Mouse (Mus musculus) T-helper 1 cell (primary cell): ENCODE results near the gene Olfr1154.

ENCODE experiments used
- in situ Hi-C: fragments of 300-600 bp; cut with MboI, MseI; formaldehyde crosslinking; loops from one replicate; pipeline ENCODE4 v1.15.1; 2025; ENCODE audit warnings: high pct_unique_total_duplicates

Gene Olfr1154

DNA sequence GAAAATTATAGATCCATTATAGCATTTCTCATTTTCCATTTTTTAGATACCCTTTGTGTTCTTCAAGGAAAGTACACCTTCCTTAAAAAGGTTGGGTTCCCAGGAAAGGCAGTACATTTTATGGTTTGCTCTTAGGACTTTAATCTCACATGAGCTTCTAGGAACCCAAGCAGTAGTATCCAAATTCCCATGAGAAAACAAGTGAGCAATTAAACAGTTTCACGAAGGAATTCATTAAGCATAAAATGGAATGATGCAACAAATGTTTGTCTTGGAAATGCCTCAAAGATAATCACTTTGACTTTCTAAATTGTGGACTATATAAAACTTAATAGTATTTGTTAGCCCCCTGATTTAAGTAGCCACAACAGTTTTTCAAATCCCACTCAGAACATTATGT is at the start of gene Olfr1154:
Gene Olfr1154 (minus strand): TSS at position 101 of the 400 bp plus-strand sequence.
- in situ Hi-C loops: no loop called here

DNA sequence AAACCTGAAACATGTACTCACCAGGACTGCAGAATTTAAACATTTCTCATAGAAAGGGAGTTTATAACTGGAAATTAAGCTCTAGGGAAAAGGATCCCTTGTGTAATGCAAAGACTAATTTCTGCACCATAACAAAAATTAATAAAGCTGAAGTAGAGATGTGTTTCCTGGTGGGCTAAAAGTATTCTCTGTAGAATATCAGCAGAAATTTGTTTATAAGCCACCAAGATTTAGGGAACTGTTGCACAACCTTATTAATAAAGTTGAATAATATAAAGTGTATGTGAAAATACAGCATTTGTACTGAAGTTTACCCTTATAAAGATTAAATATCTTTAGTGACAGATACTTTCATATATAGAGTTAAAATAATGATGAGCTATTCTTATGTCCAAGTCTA is 48.0 kb upstream of the Olfr1154 start, which contains the start of gene Olfr1156:
Gene Olfr1156 (minus strand): TSS at position 101 of the 400 bp plus-strand sequence.
- in situ Hi-C loops: no loop called here

DNA sequence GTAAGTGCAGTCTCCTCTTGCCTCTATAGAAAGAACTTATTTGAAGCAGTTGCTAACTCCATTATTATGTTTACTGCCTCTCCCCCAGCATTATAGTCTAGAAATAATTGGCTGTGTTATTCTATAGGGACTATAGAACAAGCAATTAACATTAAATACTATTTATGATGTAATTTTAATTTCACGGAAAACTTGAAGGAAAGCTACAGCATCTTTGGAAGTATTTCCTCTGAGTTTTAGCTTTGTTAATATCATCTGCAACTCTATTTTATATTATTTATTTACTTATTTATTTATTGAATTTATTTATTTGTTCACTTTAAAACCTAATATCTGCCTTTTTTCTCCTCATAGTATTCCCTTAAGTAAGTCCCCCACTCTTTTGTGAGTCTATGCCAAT is 40.1 kb upstream of the Olfr1154 start, which contains the start of gene Olfr1155:
Gene Olfr1155 (minus strand): TSS at position 101 of the 400 bp plus-strand sequence.
- in situ Hi-C loops: no loop called here

DNA sequence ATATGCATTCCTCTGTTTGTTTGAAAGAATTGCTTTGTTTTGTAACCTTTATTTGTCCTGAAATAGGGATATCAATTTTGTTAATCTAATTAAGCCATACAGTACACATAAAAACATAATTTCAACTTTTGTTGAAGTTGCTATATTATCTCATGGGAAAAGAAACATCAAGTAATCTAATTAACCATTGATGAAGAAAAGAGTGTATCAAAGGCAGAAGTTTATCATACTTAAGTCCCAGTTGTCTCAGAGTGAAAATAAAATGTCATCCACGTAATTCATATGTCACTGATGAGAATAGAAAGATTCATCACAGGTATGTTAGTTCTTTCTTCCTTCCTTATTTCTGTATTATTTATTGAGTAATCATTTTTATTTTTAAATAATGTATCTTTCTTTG is 10.3 kb downstream of the Olfr1154 start, which contains the start of gene Olfr1153:
Gene Olfr1153 (plus strand): TSS at position 301 of the 400 bp plus-strand sequence.
- in situ Hi-C loops: loop anchor here (25.0 kb wide), 1 partner anchor 1443 kb away; the partner anchor contains the start of genes Olfr1232 and Olfr1233

DNA sequence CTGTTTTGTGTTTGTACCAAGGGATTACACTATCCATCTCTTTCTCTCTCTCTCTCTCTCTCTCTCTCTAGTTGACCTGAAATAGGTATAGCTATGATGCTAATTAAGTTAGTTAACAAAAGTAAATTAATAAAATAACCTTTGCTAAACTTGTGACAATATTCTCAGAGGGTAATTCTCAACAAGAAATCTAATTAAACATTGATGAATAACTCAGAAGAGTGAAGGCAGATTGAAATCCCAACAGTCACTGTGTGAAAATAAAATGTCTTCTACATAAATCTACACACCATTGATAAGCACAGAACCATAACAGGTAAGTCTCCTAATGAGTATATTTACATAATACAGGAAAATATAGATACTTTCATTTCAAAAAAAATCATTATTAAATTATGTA is 38.8 kb downstream of the Olfr1154 start, which contains the start of gene Olfr1152:
Gene Olfr1152 (plus strand): TSS at position 301 of the 400 bp plus-strand sequence.
- in situ Hi-C loops: no loop called here

DNA sequence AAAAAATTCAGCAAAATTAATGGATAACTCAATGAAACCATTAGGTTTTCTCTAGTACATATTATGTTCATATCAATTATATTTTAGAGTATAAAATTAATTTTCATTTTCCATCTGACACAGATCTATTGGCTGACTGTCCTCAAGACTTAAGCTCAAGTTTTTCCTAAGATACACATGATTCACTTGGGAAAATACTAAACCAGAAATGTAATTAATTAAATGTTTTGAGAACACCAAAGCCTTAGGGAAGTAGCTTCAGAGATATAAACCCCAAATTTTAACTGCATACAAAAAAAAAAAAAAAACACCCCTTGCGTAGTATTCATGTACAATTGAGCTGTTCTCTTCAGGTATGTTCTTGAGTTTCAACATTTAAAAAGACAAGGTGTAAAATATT is 49.4 kb downstream of the Olfr1154 start, which contains the start of gene Olfr1151:
Gene Olfr1151 (plus strand): TSS at position 301 of the 400 bp plus-strand sequence.
- in situ Hi-C loops: no loop called here
